Comparison of ENCODE assay signal across 10 mouse cellular contexts in the genomic region with DNA sequence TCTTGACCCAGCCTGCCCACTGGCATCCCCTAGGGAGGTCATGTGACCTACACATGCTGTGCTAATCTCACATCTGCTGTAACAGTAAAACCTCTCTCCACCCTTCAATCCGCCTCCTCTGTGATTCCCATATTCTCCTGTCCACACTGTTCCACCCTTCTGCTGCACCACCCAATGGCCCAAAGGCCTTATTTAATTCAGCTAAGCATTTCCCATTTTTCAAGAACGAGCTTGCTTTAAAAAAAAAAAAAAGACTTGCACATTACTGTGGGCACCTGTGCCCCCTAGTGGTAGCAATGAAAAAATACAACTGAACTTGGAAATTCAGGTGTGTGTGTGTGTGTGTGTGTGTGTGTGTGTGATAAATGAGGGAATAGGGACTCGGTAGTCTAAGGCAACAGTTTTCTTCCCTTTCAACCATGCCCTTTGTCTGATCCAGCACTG. TPM values are rescaled to one million over a fixed set of nuclear protein-coding genes. Genes with fewer than 3 reads are reported as not detected.
A peak's percentile ranks its signal among the peaks of the same experiment; 100 is the strongest.
DNase-seq lines count a peak whose midpoint lies in the region; ATAC-seq and TF ChIP-seq lines count a peak whose summit lies in the region.
"Had no signal": no experiment of that assay in that cellular context is flagged by ENCODE, and none has a peak within 500 bp of the region (broad histone marks: within the 10 kb centered on the region; RNA-seq: fewer than 3 reads in every experiment).

No protein-coding gene starts in this region.

- ATAC-seq in heart, embryonic 13.5 days (ENCODE audit: extremely low read depth, insufficient number of reproducible peaks, low FRiP score, low TSS enrichment): no peak
- ATAC-seq in G1E (ENCODE audit: extremely low read depth, insufficient number of reproducible peaks, low FRiP score, poor library complexity, severe bottlenecking): no peak
- peak; percentile 31; the same call in 1 of the 2 replicates for ATAC-seq in intestine, embryonic 15.5 days
- peak; percentile 66 for ATAC-seq in midbrain, embryonic 12.5 days (ENCODE audit: low FRiP score, low read depth)
- ATAC-seq in erythroblast, adult 5-6 weeks (replicated peaks; ENCODE audit: low FRiP score, poor library complexity, severe bottlenecking): no peak

- peak overlapping the region; percentile 46 for H3K4me2 ChIP-seq in heart, embryonic 13.5 days
- H3K4me2 ChIP-seq in intestine, embryonic 15.5 days (replicated peaks): no peak overlapping the region
- H3K4me2 ChIP-seq in midbrain, embryonic 12.5 days (replicated peaks): no peak overlapping the region
- H3K4me2 ChIP-seq: limb, embryonic 12.5 days had no signal

- H3K27me3 ChIP-seq in heart, embryonic 13.5 days (replicated peaks): peaks cover 10% of the 10 kb centered on the region
- no peaks in the 10 kb centered on the region for H3K27me3 ChIP-seq in G1E (ENCODE audit: insufficient read depth, low read length)
- H3K27me3 ChIP-seq in forebrain, embryonic 10.5 days (ENCODE audit: poor library complexity, severe bottlenecking): peaks cover 3% of the 10 kb centered on the region; the same call in 1 of the 2 replicates
- no peaks in the 10 kb centered on the region for H3K27me3 ChIP-seq in intestine, embryonic 15.5 days (replicated peaks)
- H3K27me3 ChIP-seq in midbrain, embryonic 12.5 days: no peaks in the 10 kb centered on the region

- H3K9ac ChIP-seq in heart, embryonic 13.5 days: no peak overlapping the region
- no peak overlapping the region for H3K9ac ChIP-seq in intestine, embryonic 15.5 days
- H3K9ac ChIP-seq in midbrain, embryonic 12.5 days (replicated peaks): no peak overlapping the region
- H3K9ac ChIP-seq: limb, embryonic 12.5 days had no signal

- H3K27ac ChIP-seq in heart, embryonic 13.5 days (replicated peaks): no peak overlapping the region
- no peak overlapping the region for H3K27ac ChIP-seq in forebrain, embryonic 10.5 days
- no peak overlapping the region for H3K27ac ChIP-seq in intestine, embryonic 15.5 days
- no peak overlapping the region for H3K27ac ChIP-seq in midbrain, embryonic 12.5 days (replicated peaks)
- H3K27ac ChIP-seq: limb, embryonic 12.5 days had no signal

- no peaks in the 10 kb centered on the region for H3K36me3 ChIP-seq in heart, embryonic 13.5 days
- no peaks in the 10 kb centered on the region for H3K36me3 ChIP-seq in G1E (replicated peaks)
- no peaks in the 10 kb centered on the region for H3K36me3 ChIP-seq in forebrain, embryonic 10.5 days (replicated peaks)
- H3K36me3 ChIP-seq in intestine, embryonic 15.5 days: no peaks in the 10 kb centered on the region
- H3K36me3 ChIP-seq in midbrain, embryonic 12.5 days: no peaks in the 10 kb centered on the region
- H3K36me3 ChIP-seq: limb, embryonic 12.5 days had no signal

- DNase-seq in heart, adult 8-10 months (ENCODE audit: low spot score): no peak
- peak; percentile 3 for DNase-seq in G1E (ENCODE audit: low spot score)
- DNase-seq in forebrain, embryonic 10.5 days (ENCODE audit: extremely low spot score, low spot score): peak; percentile 25
- no peak for DNase-seq in right cerebral cortex, postnatal 10 days (ENCODE audit: low spot score in 2 of 2)

- no peak overlapping the region; the same call in 1 of the 2 replicates for H3K4me3 ChIP-seq in heart, embryonic 13.5 days
- no peak overlapping the region for H3K4me3 ChIP-seq in G1E (ENCODE audit: low read depth, low read length)
- no peak overlapping the region for H3K4me3 ChIP-seq in forebrain, embryonic 10.5 days
- no peak overlapping the region for H3K4me3 ChIP-seq in intestine, embryonic 15.5 days (replicated peaks)
- no peak overlapping the region for H3K4me3 ChIP-seq in midbrain, embryonic 12.5 days
- H3K4me3 ChIP-seq: limb, embryonic 12.5 days had no signal

- H3K9me3 ChIP-seq in heart, embryonic 13.5 days: no peaks in the 10 kb centered on the region
- H3K9me3 ChIP-seq in G1E (replicated peaks): no peaks in the 10 kb centered on the region
- H3K9me3 ChIP-seq in forebrain, embryonic 10.5 days: no peaks in the 10 kb centered on the region
- no peaks in the 10 kb centered on the region for H3K9me3 ChIP-seq in intestine, embryonic 15.5 days
- H3K9me3 ChIP-seq in midbrain, embryonic 12.5 days: no peaks in the 10 kb centered on the region
- H3K9me3 ChIP-seq: limb, embryonic 12.5 days had no signal

- 14% methylated on average over 3 of the region's 3 CpGs for WGBS in heart, embryonic 13.5 days
- 27% methylated on average over 3 of the region's 3 CpGs for WGBS in forebrain, embryonic 10.5 days
- WGBS in intestine, embryonic 15.5 days: 24% methylated on average over 3 of the region's 3 CpGs
- 27% methylated on average over 3 of the region's 3 CpGs for WGBS in midbrain, embryonic 12.5 days

- no peaks in the 10 kb centered on the region for H3K4me1 ChIP-seq in heart, embryonic 13.5 days
- no peaks in the 10 kb centered on the region for H3K4me1 ChIP-seq in G1E (ENCODE audit: insufficient read depth, low read depth, low read length)
- no peaks in the 10 kb centered on the region for H3K4me1 ChIP-seq in forebrain, embryonic 10.5 days
- H3K4me1 ChIP-seq in intestine, embryonic 15.5 days (replicated peaks): no peaks in the 10 kb centered on the region
- H3K4me1 ChIP-seq in midbrain, embryonic 12.5 days: no peaks in the 10 kb centered on the region
- H3K4me1 ChIP-seq: limb, embryonic 12.5 days had no signal

- TF ChIP-seq CTCF in G1E (IDR thresholded peaks at IDR 0.05; ENCODE audit: low read depth, low read length): no peak; the same call in 1 of the 2 replicates

RNA-seq across cellular contexts. Expression of a gene that starts 5.8 kb away (rescaled TPM):
- polyA plus RNA-seq in heart, embryonic 13.5 days (2015; fragmentation: Nextera tagmentation; extraction: Ambion mirVana): not detected in 2 replicates
- total RNA-seq in heart, adult 8-10 months (2022): not detected
- total RNA-seq in G1E (2014; fragmentation: Nextera tagmentation) (not detected in 2 replicates), G1E (2017) (not detected in 2 replicates)
- polyA plus RNA-seq in G1E (2012): not detected in 2 replicates
- polyA plus RNA-seq in forebrain, embryonic 10.5 days (2016; fragmentation: Nextera tagmentation; extraction: Ambion mirVana): not detected in 2 replicates
- polyA plus RNA-seq in intestine, embryonic 15.5 days (2015; fragmentation: Nextera tagmentation; extraction: Ambion mirVana): not detected in 2 replicates
- not detected in 2 replicates for polyA plus RNA-seq in midbrain, embryonic 12.5 days (2016; fragmentation: Nextera tagmentation; extraction: Ambion mirVana)
- not detected in 2 replicates for total RNA-seq in erythroblast, adult 5-6 weeks (2015; ENCODE audit: low replicate concordance)
- not detected in 2 replicates for total RNA-seq in erythroblast, adult 5-6 weeks (2017; ENCODE audit: low replicate concordance)
- polyA plus RNA-seq: limb, embryonic 12.5 days; stomach, embryonic 14.5 days had no signal

Comparison
In these comparisons a context has a peak if more than half of its experiments do, and no peak if none do; other contexts are left out.
1. ATAC-seq: peak in intestine, embryonic 15.5 days (single experiment) and midbrain, embryonic 12.5 days (single experiment); none in heart, embryonic 13.5 days (single experiment), G1E (single experiment) and erythroblast, adult 5-6 weeks (single experiment).
2. DNase-seq: peak in G1E (single experiment) and forebrain, embryonic 10.5 days (single experiment); none in heart, adult 8-10 months (single experiment) and right cerebral cortex, postnatal 10 days (0 of 2).